Mouse (Mus musculus) mesoderm, embryonic 11.5 days (tissue): ENCODE measurements at regions not wholly inside any gene's neighbourhood (a gene's known extent, or its start where the extent isn't known, plus 50 kb on each side); places are given as distances from the start of the nearest gene placed in this dataset.
A peak's percentile ranks its signal among the peaks of the same experiment; 100 is the strongest.

Source experiments
- DNase-seq: peaks from one replicate; pipeline ENCODE4 v3.0.0-alpha.2; 2012; ENCODE audit warnings: low read depth, low spot score

DNA sequence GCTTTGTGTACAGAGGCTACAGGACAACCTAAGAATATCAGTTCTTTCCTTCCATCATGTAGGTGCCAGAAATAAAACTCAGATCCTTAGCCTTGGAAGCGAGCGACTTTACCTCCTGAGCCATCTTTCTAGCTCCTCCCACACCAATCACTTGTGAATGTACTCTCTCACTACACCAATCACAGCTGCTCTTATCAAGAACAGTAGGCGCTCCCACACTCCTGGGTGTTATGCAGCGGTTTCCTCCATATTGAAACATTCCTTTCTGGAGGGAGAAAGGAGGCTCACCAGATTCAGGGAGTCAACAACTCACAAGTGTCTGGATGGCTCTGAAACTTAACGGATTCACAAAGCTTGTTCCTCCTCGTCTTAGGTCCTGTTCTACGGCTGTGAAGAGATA, 168.1 kb upstream of the Arid2 start:
- DNase-seq, result no peak

DNA sequence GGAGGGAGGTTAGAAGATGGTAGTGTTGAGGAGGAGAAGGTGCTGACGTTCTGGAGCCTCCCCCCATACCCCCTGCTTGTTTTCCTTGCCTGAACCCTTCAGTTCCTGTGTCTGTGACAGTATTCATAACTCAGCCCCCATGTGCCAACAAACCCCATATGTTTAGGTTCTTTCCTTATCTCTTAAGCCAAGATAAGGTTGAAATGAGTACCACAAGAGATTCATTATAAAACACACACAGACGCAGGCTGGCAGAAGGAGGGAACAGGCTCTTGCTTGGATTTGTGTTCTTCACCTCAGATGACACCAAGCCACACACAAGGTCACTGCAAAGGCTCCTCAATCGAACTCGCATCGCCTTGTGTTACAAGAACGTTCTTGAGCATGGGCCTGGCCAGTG, 162.9 kb upstream of the Arid2 start:
- no peak for DNase-seq

DNA sequence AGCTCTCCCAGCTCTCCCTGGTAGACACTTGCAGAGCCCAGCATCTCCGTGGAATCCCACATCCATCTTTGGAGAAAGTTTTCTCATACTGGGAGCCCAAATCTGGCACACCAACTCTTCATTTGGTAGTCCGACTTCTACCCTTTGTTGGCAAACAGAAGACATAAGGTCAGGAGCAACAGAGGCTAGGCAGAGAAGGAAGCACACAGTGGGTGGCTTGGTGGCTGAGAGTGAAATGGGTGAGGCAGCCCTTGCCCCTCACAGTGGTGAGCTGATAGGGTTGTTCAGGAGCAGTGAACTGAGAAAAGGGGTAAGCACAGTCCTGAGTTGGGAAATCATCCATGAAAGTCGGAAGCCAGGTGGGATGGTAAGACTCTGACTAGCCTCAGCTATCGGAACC, 157.6 kb upstream of the Arid2 start:
- DNase-seq, result no peak

DNA sequence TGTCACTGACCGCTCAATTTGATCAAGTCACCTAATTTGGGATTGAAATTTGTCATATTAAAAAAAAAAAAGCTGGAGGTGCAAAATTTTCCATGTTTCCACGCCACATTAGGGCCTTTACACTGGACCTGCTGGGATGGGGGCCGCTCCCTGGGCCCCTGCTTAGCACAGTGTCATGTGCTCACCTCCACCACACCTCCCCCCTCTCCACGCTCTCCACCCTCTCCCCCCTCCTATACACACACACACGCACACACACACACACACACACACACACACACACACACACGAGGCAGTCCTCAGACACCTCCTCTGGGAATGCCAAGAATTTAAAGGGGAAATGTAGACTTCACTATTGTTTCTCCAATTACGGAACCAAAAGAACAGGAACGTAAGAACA, 156.8 kb upstream of the Arid2 start:
- no peak for DNase-seq

DNA sequence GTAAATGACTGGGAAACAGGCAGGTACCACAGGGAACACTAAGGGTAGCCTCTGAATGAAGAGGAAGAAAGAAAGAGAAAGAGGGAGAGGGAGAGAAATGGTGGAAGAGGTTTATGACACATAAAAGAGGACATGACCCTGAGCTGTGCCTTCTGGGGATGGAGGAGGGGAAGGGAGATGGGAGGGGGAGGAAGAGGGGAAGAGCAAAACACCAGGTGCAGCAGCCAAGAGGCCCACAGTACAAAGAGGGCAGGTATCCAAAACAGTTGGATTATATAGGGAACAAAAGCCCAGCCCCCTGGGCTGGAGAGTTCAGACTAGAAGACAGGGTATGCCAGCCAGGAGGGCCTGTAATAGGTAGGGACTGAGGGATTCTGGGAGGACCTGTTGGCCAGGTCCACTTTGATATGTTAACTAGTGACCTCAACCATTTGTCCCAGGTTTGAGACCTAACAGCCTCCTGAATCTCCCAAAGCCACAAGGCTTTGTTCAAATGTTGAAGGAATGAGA, 155.7 kb upstream of the Arid2 start:
- DNase-seq, result no peak

DNA sequence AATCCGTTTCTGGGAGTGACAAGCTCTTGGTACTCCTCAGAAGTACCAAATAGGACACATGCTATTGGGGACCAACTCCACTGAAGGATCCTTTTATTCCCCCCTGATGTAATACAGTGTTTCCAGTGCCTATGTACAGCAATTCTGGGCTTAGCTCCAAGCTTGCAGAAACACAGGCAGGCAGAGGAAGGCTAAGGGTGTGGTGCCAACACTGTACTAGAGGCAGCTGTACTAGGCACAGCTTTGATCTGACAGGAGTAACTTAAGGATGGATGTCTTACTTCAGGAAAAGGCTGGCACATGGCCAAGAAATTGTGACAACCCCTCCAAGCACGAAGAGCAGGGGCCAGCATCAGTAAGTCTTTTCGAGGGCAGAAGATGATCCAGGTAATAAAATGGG, 154.7 kb upstream of the Arid2 start:
- no peak for DNase-seq

DNA sequence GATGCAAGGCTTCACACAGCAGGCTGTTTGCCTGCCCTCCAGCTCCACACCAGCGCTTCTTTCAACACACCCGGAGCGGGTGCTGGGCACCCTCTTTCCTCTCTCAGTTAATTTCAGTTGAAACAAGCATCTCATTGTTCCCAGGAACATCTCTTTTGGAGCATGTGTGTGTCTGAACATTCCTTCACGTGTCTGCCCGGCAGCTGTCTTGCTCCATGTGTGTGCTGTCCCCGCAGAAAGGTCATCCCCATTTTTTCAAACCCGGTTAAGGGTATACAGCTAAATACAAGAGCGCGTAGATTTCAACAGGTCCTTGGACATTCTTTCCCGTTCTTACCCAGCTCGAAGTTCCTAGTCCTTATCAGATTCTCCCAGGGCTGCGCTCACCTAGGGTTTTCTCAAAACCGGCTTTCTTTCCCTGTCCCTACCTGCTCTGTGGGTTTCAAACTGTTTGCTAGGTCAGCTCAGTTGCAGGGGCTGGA, 152.0 kb upstream of the Arid2 start:
- DNase-seq, result peak; percentile 62

DNA sequence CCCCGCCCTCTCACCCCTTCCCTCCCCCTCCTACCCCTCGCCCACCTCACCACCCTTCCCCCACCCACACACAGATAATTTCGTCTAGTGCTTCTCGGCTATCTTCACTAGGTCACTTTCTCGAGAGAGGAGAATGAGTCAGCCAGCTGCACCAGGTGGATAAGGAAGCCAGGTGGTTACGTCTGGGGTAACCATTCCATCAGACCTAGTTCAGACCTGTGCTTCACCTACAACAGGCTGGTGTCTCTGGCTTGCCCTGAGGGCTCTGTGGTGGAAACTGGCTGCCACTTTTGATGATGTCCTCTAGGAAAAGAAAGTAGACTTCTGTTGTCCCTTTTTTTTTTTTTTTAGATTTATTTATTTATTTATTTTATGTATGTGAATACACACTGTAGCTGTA, 151.5 kb upstream of the Arid2 start:
- no peak for DNase-seq

DNA sequence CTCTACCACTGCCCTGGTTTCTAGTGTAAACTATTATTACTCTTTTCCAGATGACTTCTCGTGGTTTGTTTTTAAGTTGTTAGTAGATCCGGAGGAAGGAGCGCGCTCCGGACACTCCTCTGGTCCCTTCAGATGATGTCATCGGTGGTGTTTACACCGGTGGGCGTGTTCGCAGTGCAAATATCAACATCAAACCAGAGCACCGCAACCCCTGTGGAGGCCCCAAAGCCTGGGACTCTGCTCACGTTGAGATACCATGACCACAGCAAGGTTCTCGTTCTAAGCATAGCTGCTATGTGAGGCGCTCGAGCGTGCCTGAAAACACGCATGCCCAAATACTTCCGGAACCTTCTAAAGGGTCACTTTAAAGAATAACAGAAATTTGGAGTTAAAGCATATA, 149.8 kb upstream of the Arid2 start:
- DNase-seq, result no peak

DNA sequence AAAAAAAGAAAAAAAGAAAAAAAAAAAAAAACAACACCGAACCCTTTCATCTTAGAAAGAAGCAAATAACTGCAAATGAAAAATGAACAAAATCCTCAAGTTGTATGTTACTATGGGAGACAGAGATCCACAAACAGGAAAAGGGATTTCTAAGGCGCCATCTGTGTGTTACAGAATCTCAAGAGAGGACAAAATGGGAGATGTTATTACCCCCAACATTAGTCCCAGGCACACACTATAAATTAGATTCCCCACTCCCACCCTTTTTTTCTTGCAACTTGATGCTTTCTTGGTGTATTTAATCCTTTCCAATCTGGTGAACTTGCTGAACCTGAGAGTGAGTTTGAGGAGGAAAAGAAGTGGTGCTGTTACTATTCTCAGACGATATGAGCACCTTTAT, 149.4 kb upstream of the Arid2 start:
- no peak for DNase-seq

DNA sequence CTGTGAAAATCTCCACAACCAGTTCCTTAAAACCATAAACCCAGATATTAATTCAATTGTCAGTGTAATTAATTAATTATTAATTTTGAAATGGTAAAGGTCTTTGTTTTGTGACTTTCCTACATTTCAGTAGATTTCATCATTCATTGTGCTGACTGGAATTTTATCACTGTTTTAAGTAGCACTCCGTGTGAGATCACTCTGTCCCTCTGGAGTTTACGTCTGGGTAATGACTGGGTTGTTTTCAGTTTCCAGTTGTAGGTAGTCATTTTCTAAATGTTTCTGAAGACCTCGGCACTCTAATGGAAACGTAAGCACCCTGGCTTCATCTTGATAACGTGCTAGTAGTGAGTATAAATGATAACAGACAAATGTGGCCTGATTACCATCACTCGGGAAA, 133.8 kb upstream of the Arid2 start:
- DNase-seq, result no peak

DNA sequence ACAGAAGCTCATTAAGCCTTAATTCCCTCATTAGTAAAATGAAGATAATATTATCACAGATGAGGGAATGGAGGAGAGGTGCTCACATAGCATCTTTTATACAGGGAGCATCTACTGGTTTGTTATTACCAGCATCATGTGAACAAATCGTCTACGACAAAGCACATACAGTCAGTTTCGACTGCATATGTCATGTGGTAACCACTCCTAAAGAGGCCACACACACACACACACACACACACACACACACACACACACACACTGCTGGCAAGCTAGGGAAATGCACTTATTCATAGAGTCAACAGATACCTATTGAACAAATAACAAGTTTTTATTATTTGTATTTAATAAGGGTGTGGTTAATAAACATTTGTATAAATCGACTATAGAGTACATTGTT, 129.0 kb upstream of the Arid2 start:
- no peak for DNase-seq

DNA sequence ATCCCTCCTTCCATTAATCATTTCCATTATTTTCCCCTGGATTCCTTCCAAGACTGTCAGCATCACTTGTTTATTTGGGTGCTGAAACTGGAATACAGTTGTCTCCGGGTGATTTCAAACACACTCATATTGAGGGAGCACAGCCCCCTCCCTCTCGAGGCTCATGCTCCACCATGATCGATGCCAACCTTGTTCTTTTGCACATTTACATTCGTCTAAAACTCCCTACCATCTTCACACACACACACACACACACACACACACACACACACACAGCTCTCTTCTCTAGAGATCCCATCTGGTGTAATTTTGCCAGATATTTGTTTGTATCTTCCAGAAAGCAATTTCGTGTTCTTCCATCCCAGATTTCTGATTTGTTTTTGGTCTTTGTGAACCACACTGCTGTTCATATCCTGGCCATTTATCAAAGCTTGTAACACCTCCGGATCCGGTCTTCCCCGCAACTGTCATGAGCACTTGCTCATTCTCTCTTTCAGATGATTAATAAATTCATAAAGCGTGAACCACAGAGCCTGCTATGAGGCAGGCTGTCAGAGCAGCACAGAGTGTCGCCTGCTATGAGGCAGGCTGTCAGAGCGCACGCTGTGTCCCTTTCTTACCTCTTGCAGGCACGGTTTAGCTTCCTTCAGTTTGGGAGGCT, 122.4 kb upstream of the Arid2 start:
- no peak for DNase-seq

DNA sequence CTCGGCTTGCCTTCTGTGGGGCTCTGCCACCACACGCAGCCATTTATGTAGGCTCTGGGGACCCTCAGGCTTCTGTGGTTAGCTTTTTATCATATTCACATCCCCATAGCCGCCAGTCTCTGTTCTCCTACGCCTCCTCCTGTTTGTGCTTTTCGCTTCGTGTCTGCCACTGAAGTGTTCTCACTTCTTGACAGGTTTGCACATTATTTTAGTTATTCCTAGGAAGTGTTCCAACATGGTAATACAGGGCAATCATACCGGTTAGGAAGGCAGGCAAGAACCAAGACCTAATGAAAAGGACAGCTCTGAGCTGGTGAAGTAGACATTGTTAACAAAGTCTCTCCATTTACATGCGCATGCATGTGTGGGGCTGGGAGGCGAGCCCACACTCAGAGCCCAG, 120.1 kb upstream of the Arid2 start:
- DNase-seq, result no peak

DNA sequence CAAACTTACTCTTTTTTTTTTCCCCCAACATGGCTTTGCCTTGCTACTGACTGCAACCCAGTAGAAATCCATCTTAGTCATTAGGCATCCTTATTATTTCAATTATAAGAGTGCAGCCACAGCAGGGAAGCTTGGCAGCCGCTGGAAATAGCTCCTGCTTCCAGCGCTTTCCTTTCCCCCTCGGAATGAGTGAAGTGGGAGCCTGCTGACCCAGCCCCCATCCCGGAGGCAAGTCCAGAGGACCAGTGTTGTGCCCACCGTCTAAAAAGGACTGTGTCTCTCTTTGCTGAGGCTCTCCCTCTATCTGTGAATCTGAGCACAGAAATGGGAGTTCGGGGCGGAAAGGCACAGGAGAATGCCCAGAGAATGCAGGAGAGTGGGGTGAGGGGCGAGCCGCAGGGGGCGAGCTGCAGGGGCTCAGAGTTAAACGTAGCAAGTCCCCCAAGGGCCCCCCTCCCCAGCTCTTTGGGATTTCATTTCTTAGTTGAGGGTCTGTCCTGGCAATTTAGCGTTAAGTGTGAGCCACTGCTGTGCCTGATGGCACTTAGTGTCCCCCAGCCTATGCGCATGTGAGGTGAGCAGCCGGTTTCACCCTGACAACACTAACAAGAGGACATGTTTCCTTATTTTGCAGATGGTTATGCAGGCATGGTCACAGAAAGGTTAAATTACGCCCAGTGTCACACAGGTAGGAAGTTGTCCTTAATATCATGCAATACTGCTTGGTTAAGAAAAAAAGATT, 117.4 kb upstream of the Arid2 start:
- DNase-seq, result no peak

DNA sequence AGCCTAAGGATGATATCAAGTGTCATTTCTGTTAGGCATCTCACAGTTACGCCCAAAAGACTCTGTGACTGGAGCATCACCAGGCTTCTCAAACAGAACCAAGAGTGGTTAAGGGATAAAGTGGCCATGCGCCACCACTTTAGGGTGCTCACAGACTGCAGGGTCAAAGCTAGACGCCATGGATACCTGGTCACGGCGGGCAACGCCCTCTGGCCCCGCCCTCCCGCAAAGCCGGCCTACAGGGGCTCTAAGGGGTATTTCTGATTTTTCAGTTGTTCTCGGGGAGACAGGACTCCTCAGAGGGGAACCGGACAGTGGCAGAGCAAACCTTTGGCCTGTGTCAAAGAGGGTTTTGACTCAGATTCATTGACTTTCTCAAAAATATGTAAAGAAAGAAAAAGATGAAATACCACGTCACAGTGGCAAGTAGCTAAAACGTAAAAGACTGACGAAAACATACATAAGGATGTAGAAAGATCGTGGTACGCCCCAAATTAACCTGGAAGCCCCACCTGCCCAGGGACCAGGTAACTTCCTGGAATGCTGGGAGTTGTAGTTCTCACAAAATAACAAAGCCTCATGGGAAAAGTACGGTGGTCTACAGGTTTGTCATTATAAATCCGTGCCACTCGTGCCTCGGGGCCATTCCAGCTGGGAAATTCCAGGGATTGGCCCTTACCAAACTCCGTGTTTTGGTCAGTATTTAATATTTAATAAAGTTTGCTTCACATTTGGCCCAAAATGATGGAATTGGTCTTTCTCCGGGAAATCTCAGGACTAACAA, 116.1 kb upstream of the Arid2 start:
- DNase-seq, result no peak

DNA sequence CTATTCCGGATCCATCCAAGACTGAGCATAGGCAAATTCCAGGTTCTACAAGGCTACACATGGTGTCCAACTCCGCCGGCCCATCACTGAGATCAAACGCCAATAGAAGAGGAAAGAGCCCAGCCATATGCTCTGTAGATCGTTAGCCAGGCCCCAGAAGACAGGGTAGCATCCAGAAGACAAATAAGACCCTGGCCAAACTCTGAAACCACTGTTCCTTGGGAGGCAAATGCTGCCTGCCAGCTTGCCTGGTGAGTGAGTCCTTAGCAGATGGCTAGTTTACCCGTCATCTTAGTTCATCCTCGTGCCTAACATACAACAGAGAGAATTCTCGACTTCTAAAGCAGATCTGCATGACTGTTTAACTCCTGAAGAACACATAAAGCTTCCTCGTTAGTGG, 109.4 kb upstream of the Arid2 start:
- DNase-seq, result no peak

DNA sequence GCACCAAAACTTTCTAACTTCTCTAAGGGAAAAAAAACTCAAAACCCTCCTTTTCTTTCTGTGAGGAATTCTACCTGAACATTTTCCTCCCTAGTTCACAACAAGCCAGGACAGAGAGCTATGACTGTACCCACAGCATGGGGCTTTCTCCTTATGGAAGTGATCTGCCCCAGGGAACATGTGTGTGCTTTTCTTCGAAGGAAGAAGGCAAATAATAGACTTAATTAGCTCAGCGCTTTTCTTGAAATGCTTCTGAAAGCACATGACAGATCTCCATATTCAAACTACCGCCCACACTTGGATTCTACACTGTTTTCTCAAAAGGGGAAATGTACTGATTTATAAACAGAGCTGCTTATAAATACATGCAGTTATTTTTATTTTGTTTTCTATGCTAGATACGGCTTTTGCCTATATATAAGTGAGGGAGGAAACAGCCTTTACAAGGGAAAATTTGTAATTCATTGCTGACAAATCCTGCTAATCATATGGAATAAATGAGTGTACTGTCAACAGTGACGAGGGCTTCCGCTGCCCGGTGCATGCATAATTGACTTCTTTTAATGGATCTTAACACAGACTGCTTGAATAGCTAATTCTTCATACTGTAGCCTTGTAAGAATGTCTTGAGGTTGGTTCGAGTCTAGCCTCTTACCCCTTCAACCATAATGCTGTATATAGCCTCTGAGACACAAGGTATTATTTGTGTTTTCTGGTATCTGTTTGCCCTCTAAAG, 108.8 kb upstream of the Arid2 start:
- DNase-seq, result no peak

DNA sequence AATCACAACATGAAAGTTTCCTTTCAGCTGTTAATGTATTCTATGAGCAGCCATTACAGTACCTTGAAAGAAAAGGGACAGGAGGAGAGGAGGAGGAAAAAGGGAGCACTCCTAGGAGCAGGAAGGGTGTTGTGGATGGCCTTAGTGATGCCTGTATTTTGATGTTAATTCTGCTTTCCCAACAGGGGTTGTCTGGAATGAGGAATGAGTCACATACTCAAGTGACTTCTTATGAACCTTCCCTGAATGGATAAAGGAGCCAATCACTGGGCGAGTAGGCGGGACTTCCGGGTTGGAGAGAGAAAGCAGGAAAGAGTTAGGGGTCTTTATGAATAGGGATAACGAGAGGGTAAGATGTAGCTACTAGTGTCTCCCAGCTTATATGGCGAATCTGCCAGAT, 107.8 kb upstream of the Arid2 start:
- no peak for DNase-seq

DNA sequence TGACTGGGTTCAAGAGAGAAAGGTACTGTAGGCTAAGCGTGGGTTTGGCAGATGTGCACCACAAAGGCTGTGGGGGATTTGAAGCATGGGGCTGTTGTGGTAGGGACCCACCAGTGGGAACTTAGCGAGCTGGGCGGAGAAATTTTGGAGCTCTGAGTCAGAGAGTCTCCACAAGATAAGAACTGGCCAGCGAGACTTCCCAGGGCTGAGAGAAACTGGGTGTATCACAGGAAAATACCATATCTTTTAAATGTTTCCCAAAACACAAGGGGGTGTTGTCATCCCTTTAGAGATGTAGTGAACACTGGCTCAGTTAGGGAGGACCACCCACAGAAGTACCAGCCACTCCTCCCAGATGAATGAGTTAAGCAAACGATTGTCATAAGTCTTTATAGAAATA, 107.3 kb upstream of the Arid2 start:
- DNase-seq, result no peak

DNA sequence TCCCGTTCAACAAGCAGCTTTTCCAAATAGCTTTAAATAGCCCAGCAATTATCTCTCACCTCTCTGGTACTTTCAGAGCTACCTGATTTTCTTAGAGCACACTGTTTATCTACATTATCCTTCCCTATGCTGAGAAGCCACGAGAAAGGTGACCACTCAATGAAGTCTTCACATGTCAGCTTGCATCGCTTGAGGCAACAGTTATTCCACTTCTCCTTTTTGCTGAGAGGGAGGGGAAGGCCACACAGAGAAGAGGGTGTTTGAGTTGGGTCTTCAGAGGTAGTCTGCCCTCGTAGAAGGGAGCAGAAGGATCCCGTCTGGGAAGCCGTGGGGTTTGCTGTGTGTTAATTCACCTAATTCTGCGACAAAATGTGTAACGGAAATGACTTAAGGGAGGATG, 106.3 kb upstream of the Arid2 start:
- DNase-seq, result no peak

DNA sequence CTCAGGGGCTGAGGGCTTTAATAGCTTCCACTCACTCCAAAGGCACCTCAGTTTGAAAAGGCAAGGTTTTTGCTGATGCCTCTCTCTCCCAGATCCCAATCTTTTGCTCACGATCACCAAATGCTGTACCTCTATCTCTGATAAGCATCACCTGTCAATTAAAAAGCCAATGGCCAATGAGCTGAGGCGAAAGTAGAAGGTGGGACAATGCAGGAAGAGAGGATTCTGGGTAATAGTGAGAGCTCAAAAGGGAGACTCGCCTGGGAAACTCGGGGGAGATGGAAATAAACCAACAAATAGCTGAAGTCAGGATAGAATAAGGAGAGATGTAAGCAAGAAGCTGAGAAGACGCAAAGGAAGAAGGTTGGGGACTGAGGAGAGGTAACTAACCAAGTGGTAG, 105.0 kb upstream of the Arid2 start:
- no peak for DNase-seq
